Mouse (Mus musculus) midbrain, embryonic 14.5 days (tissue): ENCODE results near the gene Pdlim7. TPM values are rescaled to one million over a fixed set of nuclear protein-coding genes. Genes with fewer than 3 reads are reported as not detected.
A peak's percentile ranks its signal among the peaks of the same experiment; 100 is the strongest.

Experiments used
- ATAC-seq: fragments of 200-750 bp; cut with Nextera tagmentation; 2 replicates; pipeline ENCODE4 v1.8.0; 2017; ENCODE audit warnings: moderate number of reproducible peaks, moderate library complexity; ENCODE audit not compliant: low FRiP score, low TSS enrichment
- DNase-seq: peaks from one replicate; pipeline ENCODE4 v3.0.0-alpha.2; 2015
- H3K27ac ChIP-seq: fragments of 300-500 bp; sonication (generic); replicated peaks from 2 replicates; pipeline ENCODE4 v1.5.1; 2014; ENCODE audit warnings: mild to moderate bottlenecking, low read depth, low read length, moderate library complexity
- H3K27me3 ChIP-seq: fragments of 300-500 bp; sonication (generic); 2 replicates; pipeline ENCODE4 v1.6.1; 2014; ENCODE audit warnings: low read length, control low read depth, mixed read lengths; ENCODE audit not compliant: control insufficient read depth, insufficient read depth
- H3K36me3 ChIP-seq: fragments of 300-500 bp; sonication (generic); 2 replicates; pipeline ENCODE4 v1.6.1; 2014; ENCODE audit warnings: low read length, control low read depth; ENCODE audit not compliant: control insufficient read depth, insufficient read depth
- H3K4me1 ChIP-seq: fragments of 300-500 bp; sonication (generic); 2 replicates; pipeline ENCODE4 v1.6.1; 2014; ENCODE audit warnings: mild to moderate bottlenecking, antibody characterized with exemption, low read length, control low read depth; ENCODE audit not compliant: control insufficient read depth, insufficient read depth
- H3K4me2 ChIP-seq: fragments of 300-500 bp; sonication (generic); 2 replicates; pipeline ENCODE4 v1.6.1; 2014; ENCODE audit warnings: mild to moderate bottlenecking, low read length, moderate library complexity
- H3K4me3 ChIP-seq: fragments of 300-500 bp; sonication (generic); replicated peaks from 2 replicates; pipeline ENCODE4 v1.5.1; 2014; ENCODE audit warnings: low read depth, low read length
- H3K9ac ChIP-seq: fragments of 300-500 bp; sonication (generic); replicated peaks from 2 replicates; pipeline ENCODE4 v1.6.1; 2014; ENCODE audit warnings: mild to moderate bottlenecking, low read length, moderate library complexity
- H3K9me3 ChIP-seq: fragments of 300-500 bp; sonication (generic); 2 replicates; pipeline ENCODE4 v1.6.1; 2016; ENCODE audit warnings: low read length, control low read depth, mixed read lengths; ENCODE audit not compliant: control insufficient read depth
- WGBS: fragments of 180-500 bp; shearing (Covaris S2); extraction: QIAGEN DNeasy Blood & Tissue Kit; methylation state at CpG from one replicate; pipeline ENCODE4 v1.1.7; 2014; 5-methylcytosine and 5-hydroxymethylcytosine counted together
- polyA plus RNA-seq: library from polyadenylated mRNA; unstranded; fragments of >200 nt; fragmentation: Nextera tagmentation; extraction: Ambion mirVana; gene quantifications from 2 replicates; pipeline ENCODE4 v1.2.1, GENCODE M21; 2014

Gene Pdlim7
- polyA plus RNA-seq, 1 experiment from 2014 or later = 126 TPM

DNA sequence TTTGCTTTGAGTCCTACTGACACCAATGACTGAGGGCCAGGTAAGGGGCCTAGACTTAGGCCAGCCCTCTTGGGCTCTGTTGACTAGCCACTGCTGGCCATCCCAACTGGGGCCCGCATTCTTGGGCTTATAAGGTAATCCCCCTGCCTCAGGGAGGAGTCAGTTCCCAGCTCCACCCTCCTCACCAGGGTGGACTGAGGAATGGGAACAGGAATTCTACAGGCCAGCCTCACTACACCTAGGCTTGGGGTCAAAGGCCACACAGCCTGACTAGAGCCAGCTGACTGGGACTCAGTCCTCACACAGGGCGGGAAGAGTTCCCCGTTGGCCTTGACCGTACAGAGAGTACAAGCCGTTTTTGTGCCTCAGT lies 2.0 kb downstream of the Pdlim7 start:
- H3K9me3 ChIP-seq = no peaks in the 10 kb centered on the region
- H3K4me1 ChIP-seq = peaks cover 23% of the 10 kb centered on the region
- H3K4me3 ChIP-seq = 0 out of 2 replicates have a peak overlapping the region, but pooled peaks have one; percentile 77
- DNase-seq (no peak), ATAC-seq (no peak)
- H3K36me3 ChIP-seq = peaks cover 31% of the 10 kb centered on the region
- H3K4me2 ChIP-seq = peak overlapping the region; percentile 79
- H3K9ac ChIP-seq = peak overlapping the region; percentile 86; the same call in 1 of the 2 replicates
- no peaks in the 10 kb centered on the region for H3K27me3 ChIP-seq
- WGBS = 30% methylated on average over 5 of the region's 5 CpGs
- H3K27ac ChIP-seq = peak overlapping the region; percentile 66

GRCm38 (mm10) chr13:55510668-55511491 lies 2.6 kb downstream of the Pdlim7 start:
- Histone ChIP-seq H3K36me3 (peaks cover 37% of the 10 kb centered on the region), H3K4me2 (peak overlapping the region; percentile 79), H3K9ac (peak overlapping the region; percentile 86; the same call in 1 of the 2 replicates), H3K9me3 (no peaks in the 10 kb centered on the region), H3K27ac (peak overlapping the region; percentile 66), H3K4me3 (no peak overlapping the region), H3K27me3 (no peaks in the 10 kb centered on the region), H3K4me1 (peaks cover 23% of the 10 kb centered on the region)
- ATAC-seq = peak; percentile 38; the same call in 1 of the 2 replicates
- DNase-seq = peak; percentile 68
- 19% methylated on average over 6 of the region's 6 CpGs for WGBS

DNA sequence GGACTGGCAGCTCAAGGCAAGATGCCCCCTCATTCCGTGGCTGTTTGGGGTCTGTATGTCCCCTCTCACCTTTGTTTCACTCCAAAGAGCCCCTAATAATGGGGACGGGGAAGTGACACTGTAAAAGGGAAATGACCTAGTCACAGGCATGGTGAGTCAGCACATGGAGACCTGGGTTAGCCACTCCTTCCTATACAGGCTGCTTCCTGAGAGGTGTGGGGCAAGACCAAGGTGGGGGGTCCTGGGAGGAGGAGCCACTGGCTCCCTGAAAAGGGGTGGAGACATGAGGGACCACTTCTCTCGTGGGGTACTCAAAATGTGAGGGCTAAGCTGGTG lies 3.2 kb downstream of the Pdlim7 start:
- H3K4me1 ChIP-seq = peaks cover 23% of the 10 kb centered on the region
- H3K27ac ChIP-seq = peak overlapping the region; percentile 43; the same call in 1 of the 2 replicates
- 54% methylated on average over 3 of the region's 3 CpGs for WGBS
- DNase-seq = no peak
- no peaks in the 10 kb centered on the region for H3K9me3 ChIP-seq
- 0 out of 2 replicates have a peak, but pooled peaks have one; percentile 2 for ATAC-seq
- H3K9ac ChIP-seq = no peak overlapping the region
- no peaks in the 10 kb centered on the region for H3K27me3 ChIP-seq
- H3K4me3 ChIP-seq = no peak overlapping the region
- no peak overlapping the region for H3K4me2 ChIP-seq
- H3K36me3 ChIP-seq = peaks cover 43% of the 10 kb centered on the region

DNA sequence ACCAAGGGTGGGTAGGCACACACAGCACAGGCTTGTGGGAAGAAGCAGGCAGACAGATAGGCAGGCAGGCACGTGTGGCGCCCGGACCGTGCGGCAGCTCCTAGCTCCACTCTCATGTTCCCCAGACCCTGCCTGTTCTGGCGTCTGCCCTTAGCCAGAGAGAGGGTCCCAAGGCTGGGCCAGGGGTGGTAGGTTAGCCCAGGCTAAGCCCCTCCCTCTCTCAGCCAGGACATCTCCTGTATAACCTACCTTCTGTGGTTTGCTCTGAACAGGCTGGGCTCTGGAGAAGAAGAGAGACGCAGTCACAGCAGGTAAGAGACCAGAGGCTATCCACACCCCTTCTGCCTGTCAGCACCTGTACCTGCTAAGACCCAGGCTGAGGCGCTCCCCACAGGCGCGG lies 4.9 kb downstream of the Pdlim7 start:
- peaks cover 60% of the 10 kb centered on the region for H3K36me3 ChIP-seq
- WGBS = 89% methylated on average over 10 of the region's 10 CpGs
- H3K9me3 ChIP-seq = no peaks in the 10 kb centered on the region
- DNase-seq (no peak), ATAC-seq (no peak)
- H3K27ac ChIP-seq = no peak overlapping the region
- H3K4me1 ChIP-seq = peaks cover 23% of the 10 kb centered on the region
- no peak overlapping the region for H3K9ac ChIP-seq
- H3K4me3 ChIP-seq = no peak overlapping the region
- H3K27me3 ChIP-seq = no peaks in the 10 kb centered on the region
- no peak overlapping the region for H3K4me2 ChIP-seq

- Histone ChIP-seq H3K36me3 (peaks cover 67% of the 10 kb centered on the region), H3K9ac (no peak overlapping the region), H3K27me3 (no peaks in the 10 kb centered on the region), H3K4me3 (no peak overlapping the region), H3K4me1 (peaks cover 23% of the 10 kb centered on the region), H3K27ac (no peak overlapping the region), H3K4me2 (no peak overlapping the region), H3K9me3 (no peaks in the 10 kb centered on the region)
- DNase-seq (no peak), ATAC-seq (no peak)
- WGBS = 57% methylated on average over 11 of the region's 11 CpGs
These were observed 5.6 kb downstream of the Pdlim7 start for GRCm38 (mm10) chr13:55507877-55508276.

DNA sequence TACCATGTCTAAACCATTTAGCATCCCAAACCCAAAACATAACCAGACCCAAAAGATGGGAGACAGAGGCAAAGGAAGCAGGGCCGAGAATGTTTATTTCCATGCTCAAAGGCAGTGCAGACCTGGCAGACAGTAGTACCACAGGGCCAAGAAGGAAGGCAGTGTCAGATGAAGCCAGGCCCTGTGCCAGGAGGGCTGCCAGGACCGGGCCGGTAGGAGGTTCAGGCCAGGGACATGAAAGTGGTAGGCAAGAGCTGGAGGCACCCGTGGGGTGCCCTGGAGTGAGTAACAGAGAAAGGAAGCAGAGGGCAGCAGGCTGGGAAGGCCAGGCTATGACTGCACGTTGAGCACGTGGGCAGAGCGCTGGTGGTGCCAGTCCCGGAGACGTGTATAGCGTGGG lies 6.8 kb downstream of the Pdlim7 start:
- Histone ChIP-seq H3K27ac (no peak overlapping the region), H3K4me2 (no peak overlapping the region), H3K9ac (0 out of 2 replicates have a peak overlapping the region, but pooled peaks have one; percentile 9), H3K36me3 (peaks cover 75% of the 10 kb centered on the region), H3K9me3 (no peaks in the 10 kb centered on the region), H3K4me3 (no peak overlapping the region), H3K27me3 (no peaks in the 10 kb centered on the region), H3K4me1 (peaks cover 15% of the 10 kb centered on the region)
- DNase-seq = no peak
- no peak for ATAC-seq
- 91% methylated on average over 10 of the region's 10 CpGs for WGBS

DNA sequence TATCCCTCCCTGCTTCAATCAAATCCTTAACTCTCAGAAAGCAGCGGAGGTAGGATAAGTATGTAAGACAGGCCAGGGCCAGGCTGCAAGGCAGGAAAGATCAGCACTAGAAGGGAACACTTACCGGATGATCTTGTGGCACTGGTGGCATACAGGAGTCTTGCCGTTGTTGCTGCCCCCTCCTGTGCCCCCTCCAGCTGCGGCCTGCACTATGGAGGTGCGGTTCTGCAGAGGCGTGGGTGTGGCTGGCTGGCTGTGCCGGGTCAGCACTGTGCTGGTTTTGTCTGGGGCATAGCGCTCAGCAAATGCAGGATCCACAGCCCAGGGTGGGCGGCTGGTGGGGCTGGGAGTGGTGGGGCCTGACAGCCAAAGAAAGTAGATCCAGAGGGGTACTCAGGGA lies 7.7 kb downstream of the Pdlim7 start:
- no peak overlapping the region for H3K4me3 ChIP-seq
- no peaks in the 10 kb centered on the region for H3K9me3 ChIP-seq
- no peak overlapping the region for H3K27ac ChIP-seq
- H3K4me1 ChIP-seq = peaks cover 6% of the 10 kb centered on the region
- ATAC-seq (no peak), DNase-seq (no peak)
- peaks cover 75% of the 10 kb centered on the region for H3K36me3 ChIP-seq
- no peak overlapping the region for H3K4me2 ChIP-seq
- H3K9ac ChIP-seq = no peak overlapping the region
- H3K27me3 ChIP-seq = no peaks in the 10 kb centered on the region
- WGBS = 96% methylated on average over 9 of the region's 9 CpGs

- no peak overlapping the region for H3K27ac ChIP-seq
- H3K27me3 ChIP-seq = no peaks in the 10 kb centered on the region
- no peak for ATAC-seq
- no peak overlapping the region for H3K9ac ChIP-seq
- no peak for DNase-seq
- peaks cover 79% of the 10 kb centered on the region for H3K36me3 ChIP-seq
- 88% methylated on average over 5 of the region's 5 CpGs for WGBS
- no peaks in the 10 kb centered on the region for H3K9me3 ChIP-seq
- no peaks in the 10 kb centered on the region for H3K4me1 ChIP-seq
- no peak overlapping the region for H3K4me3 ChIP-seq
- H3K4me2 ChIP-seq = no peak overlapping the region
These were observed 9.1 kb downstream of the Pdlim7 start for GRCm38 (mm10) chr13:55504390-55504789.

DNA sequence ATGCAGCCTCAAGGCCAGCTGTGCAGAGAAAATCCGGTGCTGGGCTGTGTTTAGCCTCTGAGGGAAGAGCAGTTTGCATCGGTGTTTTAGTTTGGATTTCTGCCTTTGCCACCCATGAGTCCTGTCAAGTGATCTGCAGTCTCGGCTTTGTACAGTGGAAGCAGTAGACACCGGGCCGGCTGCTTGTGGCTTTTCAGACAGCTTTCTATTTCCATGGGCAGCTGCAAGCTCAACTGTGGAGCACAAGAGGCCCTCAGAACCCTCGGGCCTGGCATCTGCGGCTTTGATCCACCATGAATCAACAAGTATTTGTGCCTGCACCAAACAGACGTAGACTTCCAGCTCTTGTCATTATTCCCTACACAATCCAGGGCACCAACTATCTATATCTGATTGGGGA lies 11.1 kb downstream of the Pdlim7 start:
- DNase-seq (no peak), ATAC-seq (no peak)
- no peak overlapping the region for H3K27ac ChIP-seq
- H3K27me3 ChIP-seq = no peaks in the 10 kb centered on the region
- H3K4me2 ChIP-seq = no peak overlapping the region
- H3K9me3 ChIP-seq = no peaks in the 10 kb centered on the region
- H3K36me3 ChIP-seq = peaks cover 75% of the 10 kb centered on the region
- no peaks in the 10 kb centered on the region for H3K4me1 ChIP-seq
- no peak overlapping the region for H3K4me3 ChIP-seq
- H3K9ac ChIP-seq = no peak overlapping the region
- 86% methylated on average over 8 of the region's 8 CpGs for WGBS
